Mouse (Mus musculus) midbrain, embryonic 15.5 days (tissue): ENCODE measurements around the gene Smg5. TPM values are rescaled to one million over a fixed set of nuclear protein-coding genes. Genes with fewer than 3 reads are reported as not detected.
A peak's percentile ranks its signal among the peaks of the same experiment; 100 is the strongest.

Experiments
- ATAC-seq: fragments of 200-750 bp; cut with Nextera tagmentation; replicated peaks from 2 replicates; pipeline ENCODE4 v1.8.0; 2017; ENCODE audit warnings: moderate TSS enrichment
- H3K27ac ChIP-seq: fragments of 300-500 bp; sonication (generic); 2 replicates; pipeline ENCODE4 v1.5.1; 2015; ENCODE audit warnings: mild to moderate bottlenecking, inconsistent platforms
- H3K27me3 ChIP-seq: fragments of 300-500 bp; sonication (generic); replicated peaks from 2 replicates; pipeline ENCODE4 v1.6.1; 2015; ENCODE audit warnings: inconsistent platforms
- H3K36me3 ChIP-seq: fragments of 300-500 bp; sonication (generic); replicated peaks from 2 replicates; pipeline ENCODE4 v1.6.1; 2015; ENCODE audit warnings: inconsistent platforms
- H3K4me1 ChIP-seq: fragments of 300-500 bp; sonication (generic); 2 replicates; pipeline ENCODE4 v1.6.1; 2015; ENCODE audit warnings: inconsistent platforms
- H3K4me2 ChIP-seq: fragments of 300-500 bp; sonication (generic); 2 replicates; pipeline ENCODE4 v1.6.1; 2015; ENCODE audit warnings: inconsistent platforms, mild to moderate bottlenecking, moderate library complexity
- H3K4me3 ChIP-seq: fragments of 300-500 bp; sonication (generic); 2 replicates; pipeline ENCODE4 v1.5.1; 2015; ENCODE audit warnings: mild to moderate bottlenecking, inconsistent platforms
- H3K9ac ChIP-seq: fragments of 300-500 bp; sonication (generic); 2 replicates; pipeline ENCODE4 v1.6.1; 2015; ENCODE audit warnings: mild to moderate bottlenecking, inconsistent platforms
- H3K9me3 ChIP-seq: fragments of 300-500 bp; sonication (generic); 2 replicates; pipeline ENCODE4 v1.6.1; 2016; ENCODE audit warnings: inconsistent platforms
- WGBS: fragments of 180-500 bp; shearing (Covaris S2); methylation state at CpG from one replicate; pipeline ENCODE4 v1.1.7; 2015; ENCODE audit warnings: mixed read lengths; 5-methylcytosine and 5-hydroxymethylcytosine counted together
- polyA plus RNA-seq: library from polyadenylated mRNA; unstranded; fragments of >200 nt; fragmentation: Nextera tagmentation; extraction: Ambion mirVana; gene quantifications from 2 replicates; pipeline ENCODE4 v1.2.1, GENCODE M21; 2015

Gene Smg5
- polyA plus RNA-seq, 1 experiment from 2014 or later = 74.9 TPM

DNA sequence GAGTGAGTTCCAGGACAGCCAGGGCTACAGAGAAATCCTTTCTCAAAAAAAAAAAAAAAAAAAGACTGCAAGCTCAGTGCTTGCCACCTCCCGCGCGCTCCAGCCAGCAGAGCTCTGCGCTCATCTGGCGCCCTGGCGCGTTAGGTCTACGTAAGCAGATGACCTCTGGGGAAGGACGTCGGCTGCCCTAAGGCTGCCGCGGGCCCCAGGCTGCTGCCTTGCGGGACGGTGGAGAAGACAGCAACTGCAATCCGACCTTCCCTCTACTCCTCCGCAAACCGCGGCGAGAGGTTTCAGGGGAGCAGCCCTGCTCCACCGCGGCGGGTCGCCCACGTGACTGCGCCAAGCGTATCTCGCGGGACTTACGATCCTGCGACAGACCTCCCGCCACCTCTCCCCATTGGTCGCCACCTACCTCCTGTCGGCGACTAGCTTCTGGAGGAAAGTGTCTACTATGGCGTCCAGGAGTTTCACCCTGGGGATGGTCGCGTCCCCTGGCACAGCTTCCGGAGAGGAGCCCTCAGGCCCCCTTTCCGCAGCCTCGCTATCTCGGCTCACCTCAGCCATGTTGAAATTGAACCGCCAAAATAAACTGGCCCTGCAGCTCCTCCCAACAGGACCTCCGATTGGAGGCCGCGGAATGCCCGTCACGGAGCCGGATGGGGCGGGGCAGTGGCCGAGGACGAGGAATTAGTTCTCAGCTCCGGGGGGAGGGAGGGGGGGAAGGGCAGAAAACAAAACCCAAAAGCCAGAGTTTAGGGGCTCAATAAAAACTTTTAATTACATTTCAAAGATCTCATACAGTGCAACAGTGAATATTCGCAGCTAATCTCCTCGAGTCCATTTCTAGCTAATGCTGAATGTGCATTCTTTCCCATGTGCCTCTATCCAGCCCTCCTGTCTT, 73.9 kb downstream of the Smg5 start, which contains the start of gene Pmf1:
TSS of gene Pmf1 (minus strand) at position 591 of the 904 bp plus-strand sequence.
- under 1% methylated on average over 54 of the region's 54 CpGs for WGBS
- H3K4me3 ChIP-seq = peak within 1 kb of the TSS; percentile 56
- peak within 1 kb of the TSS; percentile 70 for H3K4me2 ChIP-seq
- H3K4me1 ChIP-seq = peaks cover 17% of the 10 kb centered on the region
- ATAC-seq = peak; percentile 93
- H3K9me3 ChIP-seq = no peaks in the 10 kb centered on the region
- H3K27me3 ChIP-seq = no peaks in the 10 kb centered on the region
- peak within 1 kb of the TSS; percentile 85 for H3K27ac ChIP-seq
- peak within 1 kb of the TSS; percentile 62 for H3K9ac ChIP-seq
- H3K36me3 ChIP-seq = peaks cover 16% of the 10 kb centered on the region; the same call in 1 of the 2 replicates

DNA sequence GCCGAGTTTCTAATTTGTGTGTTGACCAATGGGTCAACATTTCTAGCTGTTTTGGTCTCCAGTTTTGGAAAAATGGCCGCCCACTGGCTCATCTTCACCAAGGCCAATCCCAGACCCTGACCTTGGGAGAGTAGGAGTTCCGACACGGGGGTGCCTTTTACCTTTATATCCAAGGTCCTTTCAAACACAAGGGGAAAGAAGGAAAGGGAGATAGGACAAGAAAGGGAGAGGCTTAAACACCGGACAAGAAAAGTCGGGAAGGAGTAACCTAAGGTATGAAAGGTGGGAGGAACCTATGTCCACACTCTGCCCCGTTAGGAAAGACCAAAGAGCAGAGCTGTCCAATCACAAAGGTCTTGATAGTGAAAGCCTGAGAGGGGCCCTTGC, 74.6 kb downstream of the Smg5 start:
- Histone ChIP-seq H3K4me3 (peak overlapping the region; percentile 56), H3K9me3 (no peaks in the 10 kb centered on the region), H3K4me1 (peaks cover 17% of the 10 kb centered on the region), H3K9ac (peak overlapping the region; percentile 23), H3K27ac (peak overlapping the region; percentile 85; the same call in 1 of the 2 replicates), H3K27me3 (no peaks in the 10 kb centered on the region), H3K36me3 (peaks cover 21% of the 10 kb centered on the region; the same call in 1 of the 2 replicates), H3K4me2 (peak overlapping the region; percentile 70)
- no peak for ATAC-seq
- WGBS = 30% methylated on average over 7 of the region's 7 CpGs

GRCm38 (mm10) chr3:88411681-88412080, 75.6 kb downstream of the Smg5 start:
- peaks cover 26% of the 10 kb centered on the region; the same call in 1 of the 2 replicates for H3K36me3 ChIP-seq
- no peak overlapping the region for H3K4me3 ChIP-seq
- H3K4me2 ChIP-seq = no peak overlapping the region
- no peak overlapping the region for H3K27ac ChIP-seq
- H3K9me3 ChIP-seq = no peaks in the 10 kb centered on the region
- H3K9ac ChIP-seq = no peak overlapping the region
- no peak for ATAC-seq
- peaks cover 17% of the 10 kb centered on the region for H3K4me1 ChIP-seq
- 89% methylated on average over 4 of the region's 4 CpGs for WGBS
- no peaks in the 10 kb centered on the region for H3K27me3 ChIP-seq

Other genes starting within 250 kb of the Smg5 start
- 23.2 and 25.3 TPM in 2 replicates for gene Mef2d, start 193.9 kb upstream of the Smg5 start, polyA plus RNA-seq
- 0.14 TPM in 2 replicates for gene Rhbg, start 81.6 kb upstream of the Smg5 start, polyA plus RNA-seq
- not detected in 2 replicates for gene Gm38392, start 49.0 kb upstream of the Smg5 start, polyA plus RNA-seq
- 8.7 and 9.9 TPM in 2 replicates for gene Tsacc, start 39.3 kb upstream of the Smg5 start, polyA plus RNA-seq
- 442 and 444 TPM in 2 replicates for gene Cct3, start 39.1 kb upstream of the Smg5 start, polyA plus RNA-seq
- 106 and 107 TPM in 2 replicates for gene Glmp, start 11.2 kb upstream of the Smg5 start, polyA plus RNA-seq
- 1.1 and 1.6 TPM in 2 replicates for gene Tmem79, start 112 bp upstream of the Smg5 start, polyA plus RNA-seq
- gene Paqr6, start 28.3 kb downstream of the Smg5 start, polyA plus RNA-seq = 1.1 and 1.8 TPM in 2 replicates
- gene Bglap3, start 36.5 kb downstream of the Smg5 start, polyA plus RNA-seq = not detected in 2 replicates
- gene Bglap2, start 42.4 kb downstream of the Smg5 start, polyA plus RNA-seq = not detected in 2 replicates
- gene Bglap, start 48.2 kb downstream of the Smg5 start, polyA plus RNA-seq = 0.50 TPM in 1 of 2 replicates, not detected in the other
- gene Pmf1, start 74.1 kb downstream of the Smg5 start, polyA plus RNA-seq = 23.6 and 26.7 TPM in 2 replicates
- gene Slc25a44, start 88.9 kb downstream of the Smg5 start, polyA plus RNA-seq = 39.6 and 41.2 TPM in 2 replicates
- 39.1 and 39.3 TPM in 2 replicates for gene Sema4a, start 124.9 kb downstream of the Smg5 start, polyA plus RNA-seq
- 51.1 and 51.6 TPM in 2 replicates for gene Lmna, start 173.7 kb downstream of the Smg5 start, polyA plus RNA-seq
- gene Mex3a, start 196.1 kb downstream of the Smg5 start, polyA plus RNA-seq = 37.0 and 37.7 TPM in 2 replicates
- gene Rab25, start 212.0 kb downstream of the Smg5 start, polyA plus RNA-seq = 0.41 and 1.3 TPM in 2 replicates
- 206 and 232 TPM in 2 replicates for gene Lamtor2, start 216.8 kb downstream of the Smg5 start, polyA plus RNA-seq
- gene Ubqln4, start 217.5 kb downstream of the Smg5 start, polyA plus RNA-seq = 45.9 and 48.0 TPM in 2 replicates
- 133 and 143 TPM in 2 replicates for gene Ssr2, start 239.6 kb downstream of the Smg5 start, polyA plus RNA-seq